Mouse (Mus musculus) induced T-regulatory cell, adult 2 months (primary cell): ENCODE results near the gene Tcte1.
A peak's percentile ranks its signal among the peaks of the same experiment; 100 is the strongest.

ENCODE experiments used
- DNase-seq: peaks from one replicate; pipeline ENCODE4 v3.0.0-alpha.2; 2012; ENCODE audit warnings: low read depth

Tcte1 gene

GRCm38 (mm10) chr17:45523263-45523662, at the start of gene Tcte1:
Gene Tcte1 (plus strand): TSS chr17:45523434.
- no peak for DNase-seq

- no peak for DNase-seq
Measured at GRCm38 (mm10) chr17:45473667-45474066, 49.6 kb upstream of the Tcte1 start.

GRCm38 (mm10) chr17:45474146-45474545, 49.1 kb upstream of the Tcte1 start:
- DNase-seq, result no peak

- peak; percentile 85 for DNase-seq
Measured at GRCm38 (mm10) chr17:45474669-45475465, 48.4 kb upstream of the Tcte1 start, which contains the start of gene Spats1. Gene Spats1 (minus strand): TSS chr17:45475415.

- DNase-seq, result peak; percentile 90
Measured at GRCm38 (mm10) chr17:45478234-45478825, 44.9 kb upstream of the Tcte1 start.

- peak; percentile 47 for DNase-seq
Measured at GRCm38 (mm10) chr17:45480429-45480828, 42.8 kb upstream of the Tcte1 start.

- DNase-seq, result no peak
Measured at GRCm38 (mm10) chr17:45485581-45485980, 37.7 kb upstream of the Tcte1 start.

- no peak for DNase-seq
Measured at GRCm38 (mm10) chr17:45487216-45487615, 36.0 kb upstream of the Tcte1 start.

GRCm38 (mm10) chr17:45488321-45489254, 34.6 kb upstream of the Tcte1 start:
- peak; percentile 65 for DNase-seq

- no peak for DNase-seq
Measured at GRCm38 (mm10) chr17:45489736-45490135, 33.5 kb upstream of the Tcte1 start.

- no peak for DNase-seq
Measured at GRCm38 (mm10) chr17:45490532-45491154, 32.6 kb upstream of the Tcte1 start.

- no peak for DNase-seq
Measured at GRCm38 (mm10) chr17:45495398-45495797, 27.8 kb upstream of the Tcte1 start.

- no peak for DNase-seq
Measured at GRCm38 (mm10) chr17:45498397-45498796, 24.8 kb upstream of the Tcte1 start.

GRCm38 (mm10) chr17:45499516-45499915, 23.7 kb upstream of the Tcte1 start:
- no peak for DNase-seq

- DNase-seq, result no peak
Measured at GRCm38 (mm10) chr17:45500981-45501380, 22.3 kb upstream of the Tcte1 start.

GRCm38 (mm10) chr17:45502324-45502723, 20.9 kb upstream of the Tcte1 start:
- DNase-seq, result no peak

GRCm38 (mm10) chr17:45503301-45503973, 19.8 kb upstream of the Tcte1 start:
- DNase-seq, result no peak

- DNase-seq, result no peak
Measured at GRCm38 (mm10) chr17:45505941-45506465, 17.2 kb upstream of the Tcte1 start.

GRCm38 (mm10) chr17:45506700-45507189, 16.5 kb upstream of the Tcte1 start, which contains the start of gene Aars2:
Gene Aars2 (plus strand): TSS chr17:45506841.
- DNase-seq, result peak; percentile 97

GRCm38 (mm10) chr17:45510871-45511270, 12.4 kb upstream of the Tcte1 start:
- no peak for DNase-seq

- no peak for DNase-seq
Measured at GRCm38 (mm10) chr17:45511757-45512156, 11.5 kb upstream of the Tcte1 start.
